Mouse (Mus musculus) heart, adult 2 months (tissue): Measurements from ENCODE around the gene Fkbp7.

Source experiments
- CTCF ChIP-seq: fragments of 200-600 bp; IDR thresholded peaks from 2 replicates; pipeline ENCODE4 v1.8.1; 2022; ENCODE audit warnings: antibody characterized with exemption, mild to moderate bottlenecking, moderate library complexity
- POLR2A ChIP-seq: fragments of 200-500 bp; IDR thresholded peaks from 2 replicates; pipeline ENCODE4 v1.6.1; 2011; ENCODE audit warnings: mild to moderate bottlenecking, low read depth, low read length, control low read depth; ENCODE audit not compliant: insufficient read depth

DNA sequence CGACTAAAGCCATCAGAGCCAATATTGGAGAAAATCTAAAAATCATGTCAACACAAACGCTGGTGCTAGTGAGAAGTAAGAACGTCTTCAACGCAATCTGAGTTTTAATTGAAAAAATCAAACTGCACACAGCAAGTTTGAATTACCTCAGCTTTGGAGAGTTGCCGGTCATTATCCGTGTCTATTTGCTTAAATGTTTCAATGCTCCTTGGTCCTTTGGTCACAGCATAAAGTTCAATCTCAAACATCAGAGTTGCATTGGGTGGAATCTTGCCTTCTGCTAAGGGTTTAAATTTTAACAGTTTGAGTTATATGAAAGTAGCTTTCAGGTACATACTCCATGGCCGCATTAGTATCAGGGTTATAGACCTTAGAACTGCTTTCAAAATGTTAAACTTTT is 7.4 kb downstream of the Fkbp7 start:
- TF ChIP-seq CTCF (no peak), POLR2A (no peak)
